Mouse (Mus musculus) naive thymus-derived CD4-positive, alpha-beta T cell, adult 2 months (primary cell): ENCODE measurements around the gene Fam83c.

Experiments
- DNase-seq: peaks from one replicate; pipeline ENCODE4 v3.0.0-alpha.2; 2011; ENCODE audit warnings: low read depth

Fam83c gene

GRCm38 (mm10) chr2:155794674-155795445 is 39.8 kb downstream of the Fam83c start:
- DNase-seq: no peak

GRCm38 (mm10) chr2:155792899-155793298 is 41.8 kb downstream of the Fam83c start:
- DNase-seq: no peak

- no peak for DNase-seq
Observed at GRCm38 (mm10) chr2:155787949-155788931, 46.4 kb downstream of the Fam83c start.

- DNase-seq: no peak
Observed at GRCm38 (mm10) chr2:155786905-155787304, 47.7 kb downstream of the Fam83c start.

GRCm38 (mm10) chr2:155784534-155784933 is 50.1 kb downstream of the Fam83c start:
- no peak for DNase-seq

- DNase-seq: no peak
Observed at GRCm38 (mm10) chr2:155779506-155779905, 55.1 kb downstream of the Fam83c start.

- no peak for DNase-seq
Observed at GRCm38 (mm10) chr2:155779066-155779465, 55.6 kb downstream of the Fam83c start.

- no peak for DNase-seq
Observed at GRCm38 (mm10) chr2:155778004-155778403, 56.6 kb downstream of the Fam83c start.

GRCm38 (mm10) chr2:155777688-155777985 is 57.0 kb downstream of the Fam83c start:
- DNase-seq: no peak
